Mouse (Mus musculus): ENCODE measurements around the gene Mff. TPM values are rescaled to one million over a fixed set of nuclear protein-coding genes. Genes with fewer than 3 reads are reported as not detected.

Mff gene
- 214 and 224 TPM in 2 replicates for polyA plus RNA-seq (2014; fragmentation: Nextera tagmentation; extraction: Ambion mirVana)

DNA sequence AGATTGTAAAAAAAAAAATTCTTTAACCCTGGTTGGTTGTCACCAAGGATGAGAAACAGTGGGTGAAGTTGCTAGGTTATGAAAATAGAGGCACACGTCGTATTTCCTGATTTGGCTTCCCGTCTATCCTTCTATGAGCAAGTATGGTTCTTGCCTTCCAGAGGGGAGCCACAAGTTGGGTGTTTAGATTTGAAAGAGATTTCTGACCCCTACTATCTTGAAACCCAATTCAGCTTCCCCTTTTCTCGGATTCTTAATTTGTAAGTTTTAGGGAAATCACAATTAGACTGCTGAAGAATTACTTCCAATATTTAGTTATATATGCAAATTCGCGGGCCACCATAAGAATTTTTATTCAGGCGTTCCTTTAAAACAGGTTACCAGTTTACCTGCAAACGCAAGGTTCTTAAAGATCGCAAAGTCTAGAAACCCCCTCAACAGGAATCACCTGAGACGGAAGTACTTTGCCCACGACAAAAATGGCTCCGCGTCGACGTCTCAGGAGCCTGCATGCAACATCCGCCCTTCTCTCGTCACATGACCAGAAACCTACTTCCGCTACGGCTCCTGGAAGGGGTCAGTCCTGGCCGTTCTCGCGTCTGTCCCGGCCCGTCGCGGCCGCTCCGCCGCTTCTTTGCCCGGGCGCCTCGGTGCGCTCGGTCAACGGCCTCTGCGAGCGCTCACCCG, at the start of gene Mff:
TSS of gene Mff (plus strand) at position 552 of the 687 bp plus-strand sequence.
- ATAC-seq (ENCODE audit: insufficient read depth) (peak; percentile 99), DNase-seq (peak; percentile 97)
- Histone ChIP-seq H3K27me3 (ENCODE audit: insufficient read depth, low read length) (peaks cover 8% of the 10 kb centered on the region; the same call in 1 of the 2 replicates), H3K4me2 (peak within 1 kb of the TSS; percentile 93), H3K4me3 (ENCODE audit: low read depth, low read length) (peak within 1 kb of the TSS; percentile 86), H3K36me3 (ENCODE audit: insufficient read depth) (peaks cover 16% of the 10 kb centered on the region), H3K9ac (peak within 1 kb of the TSS; percentile 95), H3K4me1 (ENCODE audit: insufficient read depth) (peaks cover 10% of the 10 kb centered on the region; the same call in 1 of the 2 replicates), H3K27ac (ENCODE audit: low read depth) (peak within 1 kb of the TSS; percentile 68; the same call in 1 of the 2 replicates), H3K9me3 (ENCODE audit: low read depth, low read length) (no peaks in the 10 kb centered on the region)
- TF ChIP-seq CTCF (IDR thresholded peaks at IDR 0.05; ENCODE audit: low read depth): no peak
- 10% methylated on average over 38 of the region's 38 CpGs for WGBS

DNA sequence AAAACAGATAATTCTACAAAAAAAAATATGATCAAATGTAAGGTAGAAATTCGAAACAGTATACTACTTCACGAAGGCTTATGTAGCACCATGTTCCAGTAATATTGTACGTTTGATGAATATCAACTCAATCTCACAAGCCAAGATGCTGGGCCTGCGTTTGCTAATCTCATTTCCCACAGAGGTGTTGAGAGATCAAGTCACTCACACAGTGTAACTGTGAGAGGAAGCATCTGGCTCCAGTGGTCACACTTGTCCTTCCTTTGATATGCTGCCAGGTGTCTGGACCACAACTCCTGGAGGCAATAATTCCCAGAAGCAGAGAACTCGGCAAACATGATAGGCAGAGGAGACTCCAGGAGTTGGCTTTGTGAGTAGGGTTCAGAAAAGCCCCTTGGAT, 38.4 kb upstream of the Mff start:
- Histone ChIP-seq H3K4me1 (ENCODE audit: insufficient read depth) (no peaks in the 10 kb centered on the region), H3K4me3 (ENCODE audit: low read depth, low read length) (no peak overlapping the region), H3K36me3 (ENCODE audit: insufficient read depth) (no peaks in the 10 kb centered on the region), H3K27me3 (ENCODE audit: insufficient read depth, low read length) (no peaks in the 10 kb centered on the region), H3K4me2 (no peak overlapping the region), H3K9me3 (ENCODE audit: low read depth, low read length) (no peaks in the 10 kb centered on the region), H3K27ac (ENCODE audit: low read depth) (no peak overlapping the region), H3K9ac (no peak overlapping the region)
- ATAC-seq (ENCODE audit: insufficient read depth) (no peak), DNase-seq (no peak)
- no peak for TF ChIP-seq CTCF (IDR thresholded peaks at IDR 0.05; ENCODE audit: low read depth)
- 59% methylated on average over 5 of the region's 5 CpGs for WGBS

GRCm38 (mm10) chr1:82686866-82687265, 37.8 kb upstream of the Mff start:
- Histone ChIP-seq H3K4me3 (ENCODE audit: low read depth, low read length) (no peak overlapping the region), H3K27me3 (ENCODE audit: insufficient read depth, low read length) (no peaks in the 10 kb centered on the region), H3K36me3 (ENCODE audit: insufficient read depth) (no peaks in the 10 kb centered on the region), H3K9me3 (ENCODE audit: low read depth, low read length) (no peaks in the 10 kb centered on the region), H3K4me2 (no peak overlapping the region), H3K9ac (no peak overlapping the region), H3K4me1 (ENCODE audit: insufficient read depth) (no peaks in the 10 kb centered on the region), H3K27ac (ENCODE audit: low read depth) (no peak overlapping the region)
- DNase-seq (no peak), ATAC-seq (ENCODE audit: insufficient read depth) (no peak)
- 84% methylated on average over 2 of the region's 2 CpGs for WGBS
- TF ChIP-seq CTCF (IDR thresholded peaks at IDR 0.05; ENCODE audit: low read depth): no peak

DNA sequence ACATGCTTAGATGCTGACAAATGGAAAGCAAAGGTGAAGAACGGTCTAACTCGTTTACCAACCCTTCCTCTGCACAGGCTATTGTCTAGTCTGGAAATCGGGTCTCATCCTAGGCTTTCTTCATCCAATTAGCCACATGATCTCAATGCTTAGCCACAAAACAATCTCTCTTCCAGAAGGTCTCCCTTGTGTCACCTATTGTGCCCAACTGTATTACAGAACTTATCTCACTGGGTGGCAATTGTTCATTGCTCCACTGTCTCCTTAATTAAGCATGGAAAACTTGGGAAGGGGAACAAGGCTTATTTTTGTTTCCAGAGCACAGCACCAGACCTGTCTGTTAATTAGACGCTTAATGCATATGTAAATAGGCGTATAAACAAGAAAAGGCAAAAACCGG, 36.8 kb upstream of the Mff start:
- Histone ChIP-seq H3K36me3 (ENCODE audit: insufficient read depth) (no peaks in the 10 kb centered on the region), H3K27me3 (ENCODE audit: insufficient read depth, low read length) (no peaks in the 10 kb centered on the region), H3K4me3 (ENCODE audit: low read depth, low read length) (no peak overlapping the region), H3K4me1 (ENCODE audit: insufficient read depth) (no peaks in the 10 kb centered on the region), H3K9ac (no peak overlapping the region), H3K9me3 (ENCODE audit: low read depth, low read length) (no peaks in the 10 kb centered on the region), H3K4me2 (no peak overlapping the region), H3K27ac (ENCODE audit: low read depth) (no peak overlapping the region)
- DNase-seq: no peak
- 80% methylated on average over 6 of the region's 6 CpGs for WGBS
- no peak for ATAC-seq (ENCODE audit: insufficient read depth)
- TF ChIP-seq CTCF (IDR thresholded peaks at IDR 0.05; ENCODE audit: low read depth): no peak

- ATAC-seq (ENCODE audit: insufficient read depth) (no peak), DNase-seq (no peak)
- H3K27me3 ChIP-seq (ENCODE audit: insufficient read depth, low read length): no peaks in the 10 kb centered on the region
- no peaks in the 10 kb centered on the region for H3K36me3 ChIP-seq (ENCODE audit: insufficient read depth)
- no peak overlapping the region for H3K27ac ChIP-seq (ENCODE audit: low read depth)
- no peaks in the 10 kb centered on the region for H3K9me3 ChIP-seq (ENCODE audit: low read depth, low read length)
- TF ChIP-seq CTCF (IDR thresholded peaks at IDR 0.05; ENCODE audit: low read depth): no peak
- H3K9ac ChIP-seq: no peak overlapping the region
- H3K4me1 ChIP-seq (ENCODE audit: insufficient read depth): no peaks in the 10 kb centered on the region
- no peak overlapping the region for H3K4me2 ChIP-seq
- 41% methylated on average over 3 of the region's 3 CpGs for WGBS
- no peak overlapping the region for H3K4me3 ChIP-seq (ENCODE audit: low read depth, low read length)
These were observed 28.8 kb upstream of the Mff start for GRCm38 (mm10) chr1:82695915-82696314.

GRCm38 (mm10) chr1:82717816-82718512, 6.7 kb upstream of the Mff start:
- H3K27ac ChIP-seq (ENCODE audit: low read depth): no peak overlapping the region
- no peak overlapping the region for H3K9ac ChIP-seq
- TF ChIP-seq CTCF (IDR thresholded peaks at IDR 0.05; ENCODE audit: low read depth): no peak
- WGBS: 43% methylated on average over 9 of the region's 9 CpGs
- no peak overlapping the region for H3K4me2 ChIP-seq
- no peaks in the 10 kb centered on the region for H3K9me3 ChIP-seq (ENCODE audit: low read depth, low read length)
- ATAC-seq (ENCODE audit: insufficient read depth) (peak; percentile 21; the same call in 1 of the 2 replicates), DNase-seq (peak; percentile 38)
- H3K36me3 ChIP-seq (ENCODE audit: insufficient read depth): no peaks in the 10 kb centered on the region
- no peak overlapping the region for H3K4me3 ChIP-seq (ENCODE audit: low read depth, low read length)
- H3K4me1 ChIP-seq (ENCODE audit: insufficient read depth): no peaks in the 10 kb centered on the region
- peaks cover 4% of the 10 kb centered on the region; the same call in 1 of the 2 replicates for H3K27me3 ChIP-seq (ENCODE audit: insufficient read depth, low read length)
